Mouse (Mus musculus): ENCODE measurements around the gene Ptgs2. TPM values are rescaled to one million over a fixed set of nuclear protein-coding genes. Genes with fewer than 3 reads are reported as not detected.

Gene Ptgs2
- total RNA-seq, 1 experiment from 2014 or later: 31.1 TPM

GRCm38 (mm10) chr1:150141939-150142338, 42.1 kb downstream of the Ptgs2 start:
- no peak for ATAC-seq (replicated peaks; ENCODE audit: insufficient number of reproducible peaks, low FRiP score, low TSS enrichment, poor library complexity, severe bottlenecking)

- ATAC-seq (replicated peaks; ENCODE audit: insufficient number of reproducible peaks, low FRiP score, low TSS enrichment, poor library complexity, severe bottlenecking): peak; percentile 50; the same call in 1 of the 2 replicates
Observed at GRCm38 (mm10) chr1:150143578-150143977, 43.7 kb downstream of the Ptgs2 start.

GRCm38 (mm10) chr1:150145049-150145448, 45.2 kb downstream of the Ptgs2 start:
- no peak for ATAC-seq (replicated peaks; ENCODE audit: insufficient number of reproducible peaks, low FRiP score, low TSS enrichment, poor library complexity, severe bottlenecking)

GRCm38 (mm10) chr1:150147272-150147671, 47.4 kb downstream of the Ptgs2 start:
- ATAC-seq (replicated peaks; ENCODE audit: insufficient number of reproducible peaks, low FRiP score, low TSS enrichment, poor library complexity, severe bottlenecking): no peak

- ATAC-seq (replicated peaks; ENCODE audit: insufficient number of reproducible peaks, low FRiP score, low TSS enrichment, poor library complexity, severe bottlenecking): no peak
Observed at GRCm38 (mm10) chr1:150151411-150151810, 51.6 kb downstream of the Ptgs2 start.

Other genes starting within 250 kb of the Ptgs2 start
- gene Pla2g4a, start 138.7 kb upstream of the Ptgs2 start, total RNA-seq (2017): 16.5 to 30.5 TPM (median 25.9 TPM) in 3 replicates
- gene Pdc, start 219.4 kb downstream of the Ptgs2 start, total RNA-seq (2017): 0.21 TPM in 1 of 3 replicates, not detected in the others

Data from monocyte, adult 5-6 weeks (primary cell).